Mouse (Mus musculus) forebrain, postnatal 0 days (tissue): Measurements from ENCODE around the gene Ifngr2. TPM values are rescaled to one million over a fixed set of nuclear protein-coding genes. Genes with fewer than 3 reads are reported as not detected.

Experiments used
- ATAC-seq: fragments of 200-750 bp; cut with Nextera tagmentation; 2 replicates; pipeline ENCODE4 v1.8.0; 2017; ENCODE audit warnings: mild to moderate bottlenecking, moderate library complexity
- DNase-seq: peaks from one replicate; pipeline ENCODE4 v3.0.0-alpha.2; 2015
- H3K27ac ChIP-seq: fragments of 300-500 bp; sonication (generic); 2 replicates; pipeline ENCODE4 v1.5.1; 2014; ENCODE audit warnings: low read depth, mild to moderate bottlenecking, antibody characterized with exemption, low read length, moderate library complexity, mixed read lengths
- H3K27me3 ChIP-seq: fragments of 300-500 bp; sonication (generic); 2 replicates; pipeline ENCODE4 v1.6.1; 2014; ENCODE audit warnings: mild to moderate bottlenecking, low read length, mixed read lengths; ENCODE audit not compliant: insufficient read depth
- H3K36me3 ChIP-seq: fragments of 300-500 bp; sonication (generic); 2 replicates; pipeline ENCODE4 v1.6.1; 2014; ENCODE audit warnings: mild to moderate bottlenecking, moderate library complexity; ENCODE audit not compliant: insufficient read depth
- H3K4me1 ChIP-seq: fragments of 300-500 bp; sonication (generic); 2 replicates; pipeline ENCODE4 v1.6.1; 2014; ENCODE audit warnings: antibody characterized with exemption; ENCODE audit not compliant: insufficient read depth
- H3K4me2 ChIP-seq: fragments of 300-500 bp; sonication (generic); 2 replicates; pipeline ENCODE4 v1.6.1; 2014; ENCODE audit warnings: low read depth, mild to moderate bottlenecking, moderate library complexity
- H3K4me3 ChIP-seq: fragments of 300-500 bp; sonication (generic); 2 replicates; pipeline ENCODE4 v1.5.1; 2014; ENCODE audit warnings: low read depth, low read length, mixed read lengths
- H3K9ac ChIP-seq: fragments of 300-500 bp; sonication (generic); 2 replicates; pipeline ENCODE4 v1.6.1; 2014; ENCODE audit warnings: mild to moderate bottlenecking
- H3K9me3 ChIP-seq: fragments of 300-500 bp; sonication (generic); 2 replicates; pipeline ENCODE4 v1.6.1; 2016; ENCODE audit warnings: low read length
- CTCF ChIP-seq: sonication (generic); IDR thresholded peaks from 2 replicates; pipeline ENCODE4 v1.5.1; 2016; ENCODE audit warnings: antibody characterized with exemption, control low read depth, low read depth
- WGBS: fragments of 180-500 bp; shearing (Covaris S2); extraction: QIAGEN DNeasy Blood & Tissue Kit; methylation state at CpG from one replicate; pipeline ENCODE4 v1.1.7; 2014; 5-methylcytosine and 5-hydroxymethylcytosine counted together
- polyA plus RNA-seq: library from polyadenylated mRNA; unstranded; fragments of >200 nt; fragmentation: Nextera tagmentation; extraction: Ambion mirVana; gene quantifications from 2 replicates; pipeline ENCODE4 v1.2.1, GENCODE M21; 2015
- total RNA-seq: library from RNA; depleted of rRNA; stranded (reverse); fragments of >200 nt; gene quantifications from 2 replicates; pipeline ENCODE4 v1.2.3, GENCODE M21; 2014

Ifngr2 gene
- total and polyA plus RNA-seq, 2 experiments from 2014 or later: 61.8 to 146 TPM

GRCm38 (mm10) chr16:91517020-91517419, 29.9 kb upstream of the Ifngr2 start:
- 88% methylated on average over 7 of the region's 7 CpGs for WGBS
- Histone ChIP-seq H3K27ac (no peak overlapping the region), H3K9me3 (no peaks in the 10 kb centered on the region), H3K4me1 (no peaks in the 10 kb centered on the region), H3K4me3 (no peak overlapping the region), H3K36me3 (no peaks in the 10 kb centered on the region), H3K27me3 (no peaks in the 10 kb centered on the region), H3K4me2 (no peak overlapping the region), H3K9ac (no peak overlapping the region)
- ATAC-seq (no peak), DNase-seq (no peak)
- TF ChIP-seq CTCF: no peak

GRCm38 (mm10) chr16:91522040-91522439, 24.8 kb upstream of the Ifngr2 start:
- no peak for TF ChIP-seq CTCF
- Histone ChIP-seq H3K27me3 (no peaks in the 10 kb centered on the region), H3K4me1 (no peaks in the 10 kb centered on the region), H3K4me2 (no peak overlapping the region), H3K9me3 (no peaks in the 10 kb centered on the region), H3K4me3 (no peak overlapping the region), H3K36me3 (no peaks in the 10 kb centered on the region), H3K9ac (no peak overlapping the region), H3K27ac (no peak overlapping the region)
- WGBS: 86% methylated on average over 5 of the region's 5 CpGs
- ATAC-seq (no peak), DNase-seq (no peak)

- Histone ChIP-seq H3K9me3 (no peaks in the 10 kb centered on the region), H3K4me2 (no peak overlapping the region), H3K27me3 (no peaks in the 10 kb centered on the region), H3K27ac (no peak overlapping the region), H3K4me3 (no peak overlapping the region), H3K4me1 (no peaks in the 10 kb centered on the region), H3K36me3 (no peaks in the 10 kb centered on the region), H3K9ac (no peak overlapping the region)
- DNase-seq (no peak), ATAC-seq (no peak)
- TF ChIP-seq CTCF: no peak
- WGBS: 69% methylated on average over 18 of the region's 18 CpGs
These were observed 24.2 kb upstream of the Ifngr2 start for GRCm38 (mm10) chr16:91522479-91523309.

GRCm38 (mm10) chr16:91524206-91524605, 22.7 kb upstream of the Ifngr2 start:
- no peak overlapping the region for H3K9ac ChIP-seq
- ATAC-seq: no peak
- no peak for TF ChIP-seq CTCF
- no peaks in the 10 kb centered on the region for H3K36me3 ChIP-seq
- H3K27me3 ChIP-seq: no peaks in the 10 kb centered on the region
- no peak overlapping the region for H3K4me2 ChIP-seq
- DNase-seq: no peak
- H3K27ac ChIP-seq: no peak overlapping the region
- no peak overlapping the region for H3K4me3 ChIP-seq
- no peaks in the 10 kb centered on the region for H3K4me1 ChIP-seq
- 88% methylated on average over 5 of the region's 5 CpGs for WGBS
- no peaks in the 10 kb centered on the region for H3K9me3 ChIP-seq

- Histone ChIP-seq H3K27ac (no peak overlapping the region), H3K36me3 (no peaks in the 10 kb centered on the region), H3K9ac (no peak overlapping the region), H3K4me2 (no peak overlapping the region), H3K4me1 (no peaks in the 10 kb centered on the region), H3K9me3 (no peaks in the 10 kb centered on the region), H3K4me3 (no peak overlapping the region), H3K27me3 (no peaks in the 10 kb centered on the region)
- TF ChIP-seq CTCF: no peak
- DNase-seq (no peak), ATAC-seq (no peak)
- WGBS: 98% methylated on average over 6 of the region's 6 CpGs
These were observed 20.6 kb upstream of the Ifngr2 start for GRCm38 (mm10) chr16:91526274-91526673.

- H3K27ac ChIP-seq: no peak overlapping the region
- ATAC-seq (no peak), DNase-seq (no peak)
- no peaks in the 10 kb centered on the region for H3K36me3 ChIP-seq
- no peak overlapping the region for H3K4me2 ChIP-seq
- H3K9me3 ChIP-seq: no peaks in the 10 kb centered on the region
- H3K4me1 ChIP-seq: no peaks in the 10 kb centered on the region
- H3K27me3 ChIP-seq: no peaks in the 10 kb centered on the region
- no peak overlapping the region for H3K4me3 ChIP-seq
- WGBS: 78% methylated on average over 10 of the region's 10 CpGs
- TF ChIP-seq CTCF: peak; percentile 56
- H3K9ac ChIP-seq: no peak overlapping the region
These were observed 19.8 kb upstream of the Ifngr2 start for GRCm38 (mm10) chr16:91527051-91527450.

- H3K27me3 ChIP-seq: no peaks in the 10 kb centered on the region
- DNase-seq: no peak
- no peak overlapping the region for H3K9ac ChIP-seq
- WGBS: 65% methylated on average over 5 of the region's 5 CpGs
- no peak overlapping the region for H3K4me2 ChIP-seq
- no peaks in the 10 kb centered on the region for H3K9me3 ChIP-seq
- no peaks in the 10 kb centered on the region for H3K36me3 ChIP-seq
- no peak overlapping the region for H3K27ac ChIP-seq
- H3K4me3 ChIP-seq: no peak overlapping the region
- ATAC-seq: no peak
- H3K4me1 ChIP-seq: no peaks in the 10 kb centered on the region
- TF ChIP-seq CTCF: no peak
These were observed 19.4 kb upstream of the Ifngr2 start for GRCm38 (mm10) chr16:91527500-91527899.
